Comparison of ENCODE assay signal across 28 mouse cellular contexts in genomic region chr13:40645646-40646045, GRCm38 (mm10).
"Had no signal": no experiment of that assay in that cellular context is flagged by ENCODE, and none has a peak within 500 bp of the region (broad histone marks: within the 10 kb centered on the region; RNA-seq: fewer than 3 reads in every experiment).

No protein-coding gene starts in this region.

- H3K27ac ChIP-seq: embryonic facial prominence, embryonic 10.5 days; embryonic facial prominence, embryonic 12.5 days; embryonic facial prominence, embryonic 13.5 days; embryonic facial prominence, embryonic 15.5 days; forebrain, embryonic 10.5 days; forebrain, embryonic 12.5 days; forebrain, embryonic 13.5 days; forebrain, embryonic 15.5 days; gastrocnemius, adult 2 months; heart, adult 2 months had no signal

- H3K36me3 ChIP-seq: embryonic facial prominence, embryonic 10.5 days; embryonic facial prominence, embryonic 12.5 days; embryonic facial prominence, embryonic 13.5 days; embryonic facial prominence, embryonic 15.5 days; forebrain, embryonic 10.5 days; forebrain, embryonic 12.5 days; forebrain, embryonic 15.5 days had no signal

- DNase-seq: cerebellum, adult 2 months; cerebellum, adult 8-10 months; cerebellum, adult 9-10 months; cerebellum, adult 9-11 months; cerebellum, postnatal 10 days; cerebellum, postnatal 14 days; cerebellum, postnatal 25 days; cerebellum, postnatal 36 days; embryo, embryonic 11 days; forebrain, postnatal 0 days; gastrocnemius, adult 2 months; gastrocnemius, postnatal 10 days; gastrocnemius, postnatal 14 days; gastrocnemius, postnatal 25 days; gastrocnemius, postnatal 36 days; heart, adult 18-20 months; heart, adult 2 months had no signal

- ATAC-seq: forebrain, embryonic 13.5 days; forebrain, embryonic 14.5 days; forebrain, embryonic 15.5 days; forebrain, embryonic 16.5 days; forebrain, postnatal 0 days had no signal

- H3K9me3 ChIP-seq: embryonic facial prominence, embryonic 10.5 days; embryonic facial prominence, embryonic 12.5 days; embryonic facial prominence, embryonic 13.5 days; embryonic facial prominence, embryonic 15.5 days; forebrain, embryonic 10.5 days; forebrain, embryonic 12.5 days; forebrain, embryonic 13.5 days; forebrain, embryonic 15.5 days had no signal

- H3K27me3 ChIP-seq: embryonic facial prominence, embryonic 15.5 days had no signal

- H3K4me3 ChIP-seq: embryonic facial prominence, embryonic 10.5 days; embryonic facial prominence, embryonic 12.5 days; embryonic facial prominence, embryonic 13.5 days; embryonic facial prominence, embryonic 15.5 days; erythroblast, embryonic 14.5 days; forebrain, embryonic 10.5 days; forebrain, embryonic 12.5 days; forebrain, embryonic 13.5 days; forebrain, embryonic 15.5 days; gastrocnemius, adult 2 months; heart, adult 2 months had no signal

- H3K4me2 ChIP-seq: embryonic facial prominence, embryonic 12.5 days; embryonic facial prominence, embryonic 13.5 days; embryonic facial prominence, embryonic 15.5 days; forebrain, embryonic 12.5 days; forebrain, embryonic 13.5 days; forebrain, embryonic 15.5 days had no signal

- H3K9ac ChIP-seq: embryonic facial prominence, embryonic 12.5 days; embryonic facial prominence, embryonic 13.5 days; embryonic facial prominence, embryonic 15.5 days; forebrain, embryonic 12.5 days; forebrain, embryonic 13.5 days; forebrain, embryonic 15.5 days; forebrain, postnatal 0 days had no signal

- H3K4me1 ChIP-seq: embryonic facial prominence, embryonic 15.5 days had no signal
